Mouse (Mus musculus) induced T-regulatory cell, adult 2 months (primary cell): ENCODE measurements around the gene Iscu.

Source experiments
- DNase-seq: peaks from one replicate; pipeline ENCODE4 v3.0.0-alpha.2; 2012; ENCODE audit warnings: low read depth

Gene Iscu

DNA sequence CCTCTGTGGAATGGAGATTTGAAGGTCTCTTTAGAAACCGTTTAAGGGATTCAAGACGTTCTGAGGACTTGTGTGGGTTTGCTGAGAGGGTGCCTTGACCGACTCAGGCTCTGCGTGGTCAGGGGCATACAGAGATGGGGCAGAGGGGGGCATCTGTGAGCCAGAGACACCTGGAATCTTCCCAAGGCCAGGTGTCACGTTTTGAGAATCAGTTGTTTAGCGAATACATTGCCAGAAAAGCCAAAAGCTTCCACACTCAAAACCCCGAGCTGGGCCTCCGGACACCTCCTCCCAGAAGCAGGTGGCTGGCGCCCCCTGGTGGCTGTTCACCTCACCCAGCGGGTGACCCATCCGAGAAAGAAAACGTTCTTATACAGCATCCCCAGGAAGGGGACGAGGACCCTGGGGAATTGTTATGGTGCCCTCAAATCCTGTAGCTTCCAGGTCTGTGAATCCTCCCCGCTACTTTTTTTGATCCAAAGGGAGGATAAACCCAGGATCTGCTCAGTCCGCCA lies 43.1 kb downstream of the Iscu start:
- peak; percentile 91 for DNase-seq

DNA sequence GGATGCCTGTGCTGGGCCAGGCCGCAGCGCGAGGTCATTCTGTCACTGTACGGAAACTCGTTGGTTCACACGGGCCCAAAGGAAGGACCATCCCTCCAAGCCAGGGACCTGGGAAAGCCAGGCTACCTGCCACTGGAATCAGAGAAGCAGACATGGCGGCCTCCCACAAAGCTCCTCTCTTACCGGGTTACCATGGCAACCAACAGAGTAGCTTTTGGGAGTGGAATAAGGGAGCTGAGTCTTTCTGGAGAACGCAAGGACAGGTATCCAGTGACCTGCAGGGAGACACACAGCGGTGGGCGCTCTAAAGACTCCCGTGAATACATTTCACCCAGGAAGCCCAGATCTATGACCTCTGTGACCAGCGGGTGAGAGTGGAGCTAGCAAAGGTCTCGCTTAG lies 46.0 kb downstream of the Iscu start:
- DNase-seq: no peak

GRCm38 (mm10) chr5:113824228-113824627 lies 51.7 kb downstream of the Iscu start:
- peak; percentile 83 for DNase-seq

- DNase-seq: peak; percentile 87
Measured at GRCm38 (mm10) chr5:113825558-113825957, 53.0 kb downstream of the Iscu start.

DNA sequence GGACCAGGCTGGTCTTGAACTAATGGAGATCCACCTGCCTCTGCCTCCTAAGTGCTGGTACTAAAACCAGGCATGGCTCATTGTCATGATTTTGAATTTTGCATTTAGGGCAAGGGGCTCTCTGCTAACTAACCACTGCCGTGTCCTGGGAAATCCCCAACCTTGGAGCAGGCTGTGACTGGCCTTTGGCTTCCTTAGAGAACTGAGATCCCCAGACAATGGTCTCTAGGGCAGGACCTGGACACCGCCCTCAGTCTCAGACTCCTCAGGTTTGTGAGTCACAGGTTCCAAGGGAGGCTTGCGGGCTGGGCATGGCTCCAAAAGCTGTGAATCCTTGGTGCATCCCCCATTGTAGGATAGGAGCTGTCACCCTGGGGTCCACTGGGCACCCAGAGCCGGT lies 54.1 kb downstream of the Iscu start:
- peak; percentile 76 for DNase-seq
